Mouse (Mus musculus) forebrain, embryonic 10.5 days (tissue): ENCODE results near the gene Daam1. TPM values are rescaled to one million over a fixed set of nuclear protein-coding genes. Genes with fewer than 3 reads are reported as not detected.

ENCODE experiments used
- DNase-seq: peaks from one replicate; pipeline ENCODE4 v3.0.0-alpha.2; 2017; ENCODE audit warnings: low spot score; ENCODE audit errors: extremely low spot score
- H3K27ac ChIP-seq: fragments of 300-500 bp; sonication (generic); 2 replicates; pipeline ENCODE4 v1.5.1; 2016; ENCODE audit warnings: mild to moderate bottlenecking
- H3K27me3 ChIP-seq: fragments of 300-500 bp; sonication (generic); 2 replicates; pipeline ENCODE4 v1.6.1; 2016; ENCODE audit warnings: mild to moderate bottlenecking; ENCODE audit not compliant: poor library complexity, severe bottlenecking
- H3K36me3 ChIP-seq: fragments of 300-500 bp; sonication (generic); replicated peaks from 2 replicates; pipeline ENCODE4 v1.6.1; 2016; ENCODE audit warnings: mild to moderate bottlenecking, moderate library complexity
- H3K4me1 ChIP-seq: fragments of 300-500 bp; sonication (generic); 2 replicates; pipeline ENCODE4 v1.6.1; 2016
- H3K4me3 ChIP-seq: fragments of 300-500 bp; sonication (generic); 2 replicates; pipeline ENCODE4 v1.5.1; 2016; ENCODE audit warnings: mild to moderate bottlenecking, moderate library complexity
- H3K9me3 ChIP-seq: fragments of 300-500 bp; sonication (generic); 2 replicates; pipeline ENCODE4 v1.6.1; 2016; ENCODE audit warnings: mild to moderate bottlenecking, moderate library complexity
- WGBS: fragments of 180-500 bp; shearing (Covaris S2); methylation state at CpG from one replicate; pipeline ENCODE4 v1.1.7; 2016; 5-methylcytosine and 5-hydroxymethylcytosine counted together
- polyA plus RNA-seq: library from polyadenylated mRNA; unstranded; fragments of >200 nt; fragmentation: Nextera tagmentation; extraction: Ambion mirVana; gene quantifications from 2 replicates; pipeline ENCODE4 v1.2.1, GENCODE M21; 2016

Gene Daam1
- polyA plus RNA-seq, 1 experiment from 2014 or later, result 7.7 TPM

DNA sequence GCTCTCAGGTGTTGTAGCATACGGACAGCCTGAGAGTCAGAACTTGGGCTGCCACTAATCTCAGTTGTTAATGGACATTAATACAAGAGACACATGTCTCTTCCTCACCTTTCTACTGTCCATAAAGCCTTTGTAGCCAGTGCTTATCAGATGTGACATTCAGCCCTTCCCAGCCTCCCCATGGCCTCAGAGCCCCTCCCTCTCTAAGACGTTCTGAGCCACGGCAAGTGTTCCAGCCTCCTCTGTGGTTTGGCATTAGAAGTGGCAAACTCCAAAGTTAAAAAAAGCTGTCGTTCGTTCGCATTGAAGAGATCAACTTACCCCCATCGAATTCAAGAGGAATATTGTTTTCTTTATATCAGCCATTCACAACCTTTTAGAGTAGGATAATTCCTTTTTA is 21.8 kb downstream of the Daam1 start:
- Histone ChIP-seq H3K27ac (no peak overlapping the region), H3K4me1 (peaks cover 40% of the 10 kb centered on the region), H3K27me3 (no peaks in the 10 kb centered on the region), H3K36me3 (no peaks in the 10 kb centered on the region), H3K9me3 (no peaks in the 10 kb centered on the region), H3K4me3 (no peak overlapping the region)
- 74% methylated on average over 7 of the region's 7 CpGs for WGBS
- DNase-seq, result no peak

DNA sequence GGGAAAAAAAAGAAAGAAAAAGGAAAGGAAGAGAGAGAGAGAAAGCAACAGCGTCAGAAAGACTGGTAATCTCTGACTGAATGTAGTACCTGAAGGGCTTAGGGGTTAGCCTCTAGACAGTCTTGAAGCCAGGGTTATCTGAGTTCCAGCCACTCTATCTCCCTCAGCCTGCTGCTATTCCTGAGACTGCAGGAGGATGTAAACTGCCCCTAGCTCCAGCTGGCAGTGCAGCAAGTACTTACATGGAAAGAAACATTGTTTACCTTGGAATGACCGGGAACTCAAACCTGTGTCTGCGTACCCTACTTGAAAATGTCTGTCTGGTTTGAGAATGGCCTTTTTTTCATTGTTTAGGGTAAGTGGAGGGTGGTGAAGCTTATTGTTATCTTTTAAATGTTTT is 22.8 kb downstream of the Daam1 start:
- 95% methylated on average over 3 of the region's 3 CpGs for WGBS

DNA sequence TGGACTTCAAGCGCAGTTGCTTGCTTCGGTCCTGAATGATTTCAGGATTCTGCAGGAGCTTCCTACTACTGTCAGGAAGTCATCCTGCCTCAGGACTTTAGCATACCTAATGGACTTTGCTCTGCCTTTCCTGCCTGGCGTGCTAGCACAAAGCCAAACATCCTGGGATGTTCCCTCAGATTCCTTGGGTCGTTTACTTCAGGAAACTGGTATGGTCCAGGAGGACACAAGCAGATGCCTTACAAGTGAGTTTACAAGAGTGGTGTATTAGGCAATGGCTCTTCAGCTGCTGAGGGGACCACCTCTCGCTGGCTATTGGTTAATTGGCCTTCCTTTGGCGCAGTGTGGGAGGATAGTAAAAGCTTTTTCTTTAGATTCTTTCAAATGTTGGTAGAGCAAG is 23.3 kb downstream of the Daam1 start:
- no peaks in the 10 kb centered on the region for H3K27me3 ChIP-seq
- H3K27ac ChIP-seq, result no peak overlapping the region
- peaks cover 39% of the 10 kb centered on the region for H3K4me1 ChIP-seq
- H3K36me3 ChIP-seq, result 0 out of 2 replicates have a peak, but pooled peaks cover 2% of the 10 kb centered on the region
- H3K9me3 ChIP-seq, result no peaks in the 10 kb centered on the region
- DNase-seq, result no peak
- H3K4me3 ChIP-seq, result no peak overlapping the region
- WGBS, result 75% methylated on average over 6 of the region's 6 CpGs

More for the DNA sequence above, 22.8 kb downstream of the Daam1 start:
- Histone ChIP-seq H3K4me1 (peaks cover 37% of the 10 kb centered on the region), H3K27me3 (no peaks in the 10 kb centered on the region), H3K36me3 (0 out of 2 replicates have a peak, but pooled peaks cover 2% of the 10 kb centered on the region), H3K4me3 (no peak overlapping the region), H3K9me3 (no peaks in the 10 kb centered on the region), H3K27ac (no peak overlapping the region)
- no peak for DNase-seq

DNA sequence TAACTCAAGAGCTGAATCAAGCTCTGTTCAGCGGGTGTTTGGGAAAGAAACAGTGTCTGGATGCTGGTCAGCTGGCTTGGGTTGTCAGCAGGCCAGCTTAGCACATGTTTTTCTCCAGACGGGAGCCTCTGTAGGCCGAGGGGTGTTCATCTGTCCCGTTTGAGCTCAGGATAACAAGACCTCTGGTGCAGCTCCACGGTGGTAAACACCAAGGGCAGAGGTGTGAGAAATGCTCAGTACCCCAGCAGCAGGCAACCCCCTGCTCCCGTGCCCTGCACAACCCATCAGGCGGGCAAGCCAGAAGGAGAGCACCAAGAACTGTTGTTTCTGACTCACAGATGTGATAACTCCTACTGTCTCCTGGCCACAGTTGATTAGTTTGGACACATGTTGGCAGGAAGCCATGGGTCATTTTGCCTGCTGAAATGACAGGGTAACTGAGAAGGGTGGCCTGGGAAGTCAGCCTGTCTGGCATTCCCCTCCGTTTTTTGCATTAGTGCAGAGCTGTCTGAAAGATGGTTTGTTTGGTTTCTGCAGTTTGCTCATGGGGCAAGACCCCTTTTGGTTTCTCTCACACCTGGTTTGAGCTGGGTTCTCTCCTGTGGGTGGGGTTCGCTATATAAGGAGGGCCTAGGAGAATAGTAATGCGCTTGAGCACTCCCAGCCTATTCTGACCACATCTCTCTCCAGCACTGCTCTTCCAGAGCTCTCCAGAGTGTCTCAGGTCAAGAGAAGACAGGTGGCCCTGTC is 25.0 kb downstream of the Daam1 start:
- no peak for DNase-seq
- no peak overlapping the region for H3K4me3 ChIP-seq
- WGBS, result 80% methylated on average over 10 of the region's 10 CpGs
- peaks cover 5% of the 10 kb centered on the region; the same call in 1 of the 2 replicates for H3K36me3 ChIP-seq
- no peaks in the 10 kb centered on the region for H3K27me3 ChIP-seq
- H3K9me3 ChIP-seq, result no peaks in the 10 kb centered on the region
- 0 out of 2 replicates have a peak overlapping the region, but pooled peaks have one; percentile 4 for H3K27ac ChIP-seq
- peaks cover 40% of the 10 kb centered on the region for H3K4me1 ChIP-seq

DNA sequence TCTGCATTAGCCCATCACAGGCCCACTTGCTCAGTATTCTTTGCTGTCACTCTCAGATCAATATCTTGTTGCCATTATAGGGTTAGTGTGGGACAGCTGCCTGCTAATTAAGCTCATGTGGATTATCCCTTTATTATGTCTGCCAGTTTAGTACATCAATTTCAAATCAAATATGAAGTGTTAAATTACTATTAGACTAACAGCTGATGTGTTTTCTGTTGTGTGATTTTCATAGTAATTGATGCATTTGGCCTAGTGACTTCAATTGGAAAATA is 25.5 kb downstream of the Daam1 start:
- Histone ChIP-seq H3K36me3 (peaks cover 7% of the 10 kb centered on the region; the same call in 1 of the 2 replicates), H3K27me3 (no peaks in the 10 kb centered on the region), H3K4me3 (no peak overlapping the region), H3K4me1 (peaks cover 40% of the 10 kb centered on the region), H3K27ac (no peak overlapping the region), H3K9me3 (no peaks in the 10 kb centered on the region)
- DNase-seq, result no peak

DNA sequence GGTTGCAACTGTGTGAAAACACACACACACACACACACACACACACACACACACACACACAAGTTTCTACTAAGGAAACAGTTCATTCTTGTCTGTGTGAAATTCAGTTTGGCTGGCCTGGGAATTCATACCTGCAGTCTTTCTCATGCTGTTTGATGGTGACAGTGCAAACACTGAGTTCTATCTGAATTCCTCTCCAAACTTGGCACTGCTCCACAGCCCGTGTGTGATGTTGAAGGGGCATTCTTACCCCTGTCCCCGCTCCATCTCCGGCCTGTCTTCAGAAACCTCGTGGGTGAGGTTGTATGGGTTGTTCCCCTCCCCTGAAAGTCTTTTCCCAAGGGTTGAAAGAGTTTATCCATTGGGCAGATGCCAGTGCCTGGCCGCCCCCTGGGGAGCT is 28.2 kb downstream of the Daam1 start:
- Histone ChIP-seq H3K9me3 (no peaks in the 10 kb centered on the region), H3K27ac (no peak overlapping the region), H3K27me3 (no peaks in the 10 kb centered on the region), H3K4me3 (no peak overlapping the region), H3K4me1 (peaks cover 42% of the 10 kb centered on the region), H3K36me3 (peaks cover 7% of the 10 kb centered on the region; the same call in 1 of the 2 replicates)
- 86% methylated on average over 5 of the region's 5 CpGs for WGBS
- DNase-seq, result no peak

DNA sequence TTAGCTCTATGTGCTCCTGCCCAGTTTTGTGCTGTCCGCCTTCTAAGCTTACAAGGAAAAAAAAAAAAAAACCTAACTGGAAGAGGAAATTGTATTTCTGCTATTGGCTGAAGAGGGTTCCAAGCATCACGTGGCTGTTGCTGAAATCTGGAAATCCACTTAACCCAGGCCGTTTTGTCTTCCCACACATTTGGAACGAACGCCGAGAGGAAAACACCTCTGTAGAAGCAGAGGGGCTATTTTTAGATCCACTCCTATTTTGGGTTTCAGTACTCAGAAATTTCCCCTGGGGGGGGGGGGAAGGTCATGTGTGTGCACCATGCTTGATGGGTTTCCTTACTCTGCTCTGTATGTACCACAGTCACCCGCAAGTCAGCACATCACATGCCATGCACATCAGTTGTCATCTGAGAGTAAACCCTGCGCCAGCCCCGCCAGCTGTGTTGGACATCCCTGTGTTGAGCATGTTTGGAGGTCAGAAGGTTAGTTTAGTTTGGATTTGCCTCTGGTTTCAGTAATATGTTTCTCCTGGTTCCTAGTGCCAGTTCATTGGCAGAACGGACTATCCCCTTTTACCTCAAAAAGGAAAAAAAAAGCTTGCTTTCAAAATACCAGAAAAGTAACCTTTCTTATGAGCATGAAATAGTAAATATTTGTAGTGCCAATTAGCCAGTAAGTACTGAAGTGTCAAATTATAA is 33.1 kb downstream of the Daam1 start:
- no peak overlapping the region for H3K4me3 ChIP-seq
- H3K9me3 ChIP-seq, result no peaks in the 10 kb centered on the region
- peaks cover 21% of the 10 kb centered on the region for H3K4me1 ChIP-seq
- H3K27ac ChIP-seq, result no peak overlapping the region
- 66% methylated on average over 10 of the region's 10 CpGs for WGBS
- no peaks in the 10 kb centered on the region for H3K27me3 ChIP-seq
- H3K36me3 ChIP-seq, result peaks cover 5% of the 10 kb centered on the region; the same call in 1 of the 2 replicates
- DNase-seq, result no peak

DNA sequence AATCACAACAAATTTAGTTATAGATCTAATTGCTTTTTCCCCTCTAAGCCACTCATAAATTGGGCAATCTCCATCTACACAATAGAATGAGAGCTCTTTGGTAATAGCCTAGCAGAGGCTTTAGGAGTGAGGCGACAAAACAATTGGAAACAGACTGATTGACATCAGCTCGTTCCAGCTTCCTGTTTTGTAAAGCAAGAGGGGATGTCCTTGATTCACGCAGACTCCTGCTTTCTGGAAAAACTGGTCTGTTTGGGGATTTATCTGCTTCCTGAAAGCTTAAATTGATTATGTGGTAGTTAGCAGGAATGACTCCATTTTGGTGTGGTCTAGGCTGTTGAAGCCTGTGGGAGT is 33.6 kb downstream of the Daam1 start:
- no peak overlapping the region for H3K27ac ChIP-seq
- WGBS, result 16% methylated on average over 3 of the region's 3 CpGs
- peaks cover 18% of the 10 kb centered on the region for H3K4me1 ChIP-seq
- H3K27me3 ChIP-seq, result no peaks in the 10 kb centered on the region
- no peak for DNase-seq
- H3K4me3 ChIP-seq, result no peak overlapping the region
- peaks cover 5% of the 10 kb centered on the region; the same call in 1 of the 2 replicates for H3K36me3 ChIP-seq
- no peaks in the 10 kb centered on the region for H3K9me3 ChIP-seq

DNA sequence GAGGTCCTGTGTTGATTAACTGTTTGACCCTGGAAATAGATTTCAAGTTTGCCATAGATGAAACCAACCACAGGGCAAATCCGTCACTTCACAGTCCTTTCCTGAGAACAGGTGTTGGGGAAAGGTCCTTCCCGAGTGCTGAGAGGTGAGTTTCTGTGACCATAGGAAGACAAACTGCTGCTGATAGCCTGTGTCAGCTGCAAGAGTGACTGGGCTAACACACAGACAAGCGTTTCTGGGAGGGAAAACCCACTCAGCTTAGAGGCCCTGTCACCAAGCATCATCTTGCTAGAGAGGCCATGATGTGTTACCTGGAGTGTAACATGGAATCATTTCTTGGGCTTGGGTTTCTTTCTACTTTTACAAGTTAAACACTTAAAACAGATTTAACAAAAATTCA is 35.1 kb downstream of the Daam1 start:
- Histone ChIP-seq H3K27me3 (no peaks in the 10 kb centered on the region), H3K4me1 (peaks cover 18% of the 10 kb centered on the region), H3K9me3 (no peaks in the 10 kb centered on the region), H3K27ac (no peak overlapping the region), H3K4me3 (no peak overlapping the region), H3K36me3 (0 out of 2 replicates have a peak, but pooled peaks cover under 1% of the 10 kb centered on the region)
- 80% methylated on average over 3 of the region's 3 CpGs for WGBS
- DNase-seq, result no peak

DNA sequence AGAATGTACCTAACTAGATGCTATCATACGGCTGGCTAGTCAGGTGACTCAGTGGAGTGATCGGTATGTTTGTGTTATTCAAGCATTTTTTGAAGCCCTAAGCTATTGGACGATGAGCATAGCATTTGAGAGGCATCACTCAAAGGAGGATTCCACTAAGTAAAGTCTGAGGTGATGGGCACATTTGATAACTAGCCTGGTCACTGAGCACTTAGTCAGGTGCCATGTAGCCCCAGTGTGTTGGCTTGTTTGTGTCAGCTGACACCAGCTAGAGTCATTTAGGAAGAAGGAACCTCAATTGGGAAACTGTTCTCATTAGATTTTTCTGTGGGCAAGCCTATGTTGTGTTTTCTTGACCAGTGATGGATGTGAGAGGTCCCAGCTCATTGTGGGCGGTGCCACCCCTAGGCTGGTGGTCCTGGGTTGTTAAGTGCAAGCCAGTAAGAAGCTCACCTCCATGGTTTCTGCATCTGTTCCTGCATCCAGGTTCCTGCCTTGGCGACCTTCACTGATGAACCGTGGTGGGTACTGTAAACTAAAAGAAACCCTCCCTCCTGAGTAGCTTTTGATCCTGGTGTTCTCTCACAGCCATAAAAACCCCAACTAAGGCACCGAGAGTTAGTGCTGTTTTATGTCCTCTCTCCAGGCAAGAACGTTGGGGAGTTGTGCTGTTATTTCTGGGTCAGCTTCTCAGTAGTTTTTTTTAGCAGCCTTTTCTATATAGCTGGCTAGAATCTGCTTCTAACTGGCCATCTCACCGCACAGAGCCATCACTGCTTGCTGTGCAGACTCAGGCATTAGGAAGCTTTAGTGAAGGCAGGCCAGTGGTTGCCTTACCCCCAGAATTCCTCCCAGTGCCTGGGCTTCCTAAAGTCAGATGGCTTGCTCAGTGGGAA is 36.7 kb downstream of the Daam1 start:
- Histone ChIP-seq H3K27ac (no peak overlapping the region), H3K36me3 (no peaks in the 10 kb centered on the region), H3K27me3 (no peaks in the 10 kb centered on the region), H3K4me1 (peaks cover 18% of the 10 kb centered on the region), H3K4me3 (no peak overlapping the region), H3K9me3 (no peaks in the 10 kb centered on the region)
- DNase-seq, result no peak
- 86% methylated on average over 9 of the region's 9 CpGs for WGBS

DNA sequence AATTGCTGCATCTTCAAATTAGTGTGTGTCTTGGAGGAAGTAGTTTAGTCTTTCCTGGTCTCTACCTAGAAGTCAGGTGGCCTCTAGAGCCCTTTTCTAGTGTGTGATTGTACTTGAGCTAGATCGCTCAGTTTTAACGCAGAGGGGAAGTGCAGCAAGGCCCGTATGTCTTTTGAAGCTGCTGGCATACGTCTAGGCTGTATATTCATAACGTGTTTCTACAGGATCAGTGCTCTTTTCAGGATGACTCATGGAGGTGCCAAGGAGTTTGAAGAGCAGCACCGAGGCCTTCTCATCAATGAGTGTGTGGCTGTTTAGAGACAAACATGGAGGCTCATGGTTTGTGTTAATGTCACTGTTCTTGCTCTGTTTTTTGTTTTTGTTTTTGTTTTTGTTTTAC is 39.8 kb downstream of the Daam1 start:
- Histone ChIP-seq H3K27me3 (no peaks in the 10 kb centered on the region), H3K9me3 (no peaks in the 10 kb centered on the region), H3K27ac (no peak overlapping the region), H3K4me3 (no peak overlapping the region), H3K4me1 (peaks cover 2% of the 10 kb centered on the region), H3K36me3 (no peaks in the 10 kb centered on the region)
- DNase-seq, result no peak
- WGBS, result 94% methylated on average over 6 of the region's 6 CpGs

DNA sequence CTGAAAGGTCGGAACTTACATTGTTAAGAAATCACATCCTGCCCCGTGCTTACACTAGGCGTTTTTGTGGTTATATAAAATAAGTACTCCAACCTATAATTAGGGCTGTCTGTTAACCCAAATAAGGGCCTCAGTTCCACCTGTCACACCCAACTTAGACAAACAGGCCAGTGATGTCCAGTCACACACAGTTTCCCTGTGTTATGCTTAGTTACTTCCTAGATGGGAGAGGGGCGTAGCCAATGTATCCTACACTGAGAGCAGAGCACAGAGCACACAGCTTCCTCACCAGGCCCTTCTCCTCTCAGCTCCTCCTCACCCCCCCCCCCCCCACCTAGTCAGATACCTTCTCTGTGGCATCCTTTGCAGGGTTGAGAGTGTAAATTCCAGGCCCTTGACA is 41.5 kb downstream of the Daam1 start:
- H3K9me3 ChIP-seq, result no peaks in the 10 kb centered on the region
- peaks cover 9% of the 10 kb centered on the region for H3K4me1 ChIP-seq
- no peaks in the 10 kb centered on the region for H3K27me3 ChIP-seq
- no peak overlapping the region for H3K27ac ChIP-seq
- no peak overlapping the region for H3K4me3 ChIP-seq
- no peak for DNase-seq
- 89% methylated on average over 4 of the region's 4 CpGs for WGBS
- H3K36me3 ChIP-seq, result no peaks in the 10 kb centered on the region

DNA sequence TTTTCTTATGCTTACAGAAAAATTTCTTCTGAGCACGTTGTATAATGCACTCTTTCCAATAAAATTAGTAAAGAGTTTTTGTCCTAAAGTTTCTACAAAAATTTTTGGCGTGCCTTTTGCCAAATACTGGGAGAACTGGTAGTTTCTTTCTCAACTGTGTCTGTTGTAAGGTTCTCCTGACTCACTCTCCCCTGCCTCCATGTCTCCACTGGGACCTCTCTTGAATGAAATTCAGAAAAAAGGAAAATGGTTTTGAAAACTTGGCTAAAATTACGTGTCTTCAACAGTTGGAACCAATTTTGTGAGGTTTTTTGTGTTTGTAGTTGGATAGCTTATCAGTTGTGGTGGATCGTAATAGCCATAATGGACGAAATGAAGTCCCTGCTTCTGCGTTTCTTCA is 43.7 kb downstream of the Daam1 start:
- 89% methylated on average over 6 of the region's 6 CpGs for WGBS
- no peak for DNase-seq
- H3K36me3 ChIP-seq, result no peaks in the 10 kb centered on the region
- no peak overlapping the region for H3K4me3 ChIP-seq
- no peaks in the 10 kb centered on the region for H3K27me3 ChIP-seq
- H3K9me3 ChIP-seq, result no peaks in the 10 kb centered on the region
- peaks cover 15% of the 10 kb centered on the region for H3K4me1 ChIP-seq
- no peak overlapping the region for H3K27ac ChIP-seq
